Mouse (Mus musculus) forebrain, embryonic 15.5 days (tissue): ENCODE results near the gene Il10. TPM values are rescaled to one million over a fixed set of nuclear protein-coding genes. Genes with fewer than 3 reads are reported as not detected.
"Not testable (repeated sequence)": the region's sequence is repeated elsewhere in the genome, so short reads cannot be mapped to it uniquely, and the experiment has no call there.

Experiments used
- ATAC-seq: fragments of 200-750 bp; cut with Nextera tagmentation; replicated peaks from 2 replicates; pipeline ENCODE4 v1.8.0; 2017; ENCODE audit warnings: mild to moderate bottlenecking, moderate TSS enrichment, moderate library complexity
- H3K27ac ChIP-seq: fragments of 300-500 bp; sonication (generic); replicated peaks from 2 replicates; pipeline ENCODE4 v1.5.1; 2015; ENCODE audit warnings: mild to moderate bottlenecking, inconsistent platforms
- H3K27me3 ChIP-seq: fragments of 300-500 bp; sonication (generic); 2 replicates; pipeline ENCODE4 v1.6.1; 2015; ENCODE audit warnings: inconsistent platforms
- H3K36me3 ChIP-seq: fragments of 300-500 bp; sonication (generic); 2 replicates; pipeline ENCODE4 v1.6.1; 2015; ENCODE audit warnings: mild to moderate bottlenecking, inconsistent platforms
- H3K4me1 ChIP-seq: fragments of 300-500 bp; sonication (generic); 2 replicates; pipeline ENCODE4 v1.6.1; 2015; ENCODE audit warnings: inconsistent platforms
- H3K4me2 ChIP-seq: fragments of 300-500 bp; sonication (generic); replicated peaks from 2 replicates; pipeline ENCODE4 v1.6.1; 2015; ENCODE audit warnings: mild to moderate bottlenecking, inconsistent platforms
- H3K4me3 ChIP-seq: fragments of 300-500 bp; sonication (generic); 2 replicates; pipeline ENCODE4 v1.5.1; 2015; ENCODE audit warnings: mild to moderate bottlenecking, inconsistent platforms
- H3K9ac ChIP-seq: fragments of 300-500 bp; sonication (generic); replicated peaks from 2 replicates; pipeline ENCODE4 v1.6.1; 2015; ENCODE audit warnings: mild to moderate bottlenecking, inconsistent platforms
- H3K9me3 ChIP-seq: fragments of 300-500 bp; sonication (generic); 2 replicates; pipeline ENCODE4 v1.6.1; 2016; ENCODE audit warnings: inconsistent platforms
- WGBS: fragments of 180-500 bp; shearing (Covaris S2); methylation state at CpG from one replicate; pipeline ENCODE4 v1.1.7; 2015; ENCODE audit warnings: mixed read lengths; 5-methylcytosine and 5-hydroxymethylcytosine counted together
- polyA plus RNA-seq: library from polyadenylated mRNA; unstranded; fragments of >200 nt; fragmentation: Nextera tagmentation; extraction: Ambion mirVana; gene quantifications from 2 replicates; pipeline ENCODE4 v1.2.1, GENCODE M21; 2015

The Il10 gene
- polyA plus RNA-seq, 1 experiment from 2014 or later: not detected

- H3K4me2 ChIP-seq: no peak overlapping the region
Observed at GRCm38 (mm10) chr1:131021900-131022590, 2.4 kb downstream of the Il10 start.

GRCm38 (mm10) chr1:131022591-131023249 is 3.1 kb downstream of the Il10 start:
- H3K36me3 ChIP-seq: no peaks in the 10 kb centered on the region
- WGBS: 73% methylated on average over 5 of the region's 5 CpGs
- no peak overlapping the region for H3K4me3 ChIP-seq
- no peak for ATAC-seq
- no peak overlapping the region for H3K9ac ChIP-seq
- H3K27me3 ChIP-seq: no peaks in the 10 kb centered on the region
- H3K4me1 ChIP-seq: no peaks in the 10 kb centered on the region
- H3K27ac ChIP-seq: no peak overlapping the region
- H3K9me3 ChIP-seq: no peaks in the 10 kb centered on the region
- H3K4me2 ChIP-seq: no peak overlapping the region

More at GRCm38 (mm10) chr1:131021900-131022590, 2.4 kb downstream of the Il10 start:
- 80% methylated on average over 11 of the region's 11 CpGs for WGBS
- Histone ChIP-seq H3K4me1 (no peaks in the 10 kb centered on the region), H3K36me3 (no peaks in the 10 kb centered on the region), H3K4me3 (no peak overlapping the region), H3K27ac (no peak overlapping the region), H3K9ac (no peak overlapping the region), H3K9me3 (no peaks in the 10 kb centered on the region), H3K27me3 (no peaks in the 10 kb centered on the region)
- ATAC-seq: no peak

- H3K27me3 ChIP-seq, H3K9me3 ChIP-seq, H3K4me3 ChIP-seq, ATAC-seq, H3K36me3 ChIP-seq, H3K4me2 ChIP-seq, H3K9ac ChIP-seq, H3K4me1 ChIP-seq, H3K27ac ChIP-seq: not testable (repeated sequence)
- WGBS: 90% methylated on average over 4 of the region's 4 CpGs
Observed at GRCm38 (mm10) chr1:131023250-131023858, 3.7 kb downstream of the Il10 start.

GRCm38 (mm10) chr1:131024900-131025842 is 5.5 kb downstream of the Il10 start:
- H3K36me3 ChIP-seq: no peaks in the 10 kb centered on the region
- no peaks in the 10 kb centered on the region for H3K9me3 ChIP-seq
- ATAC-seq: no peak
- no peak overlapping the region for H3K9ac ChIP-seq
- no peaks in the 10 kb centered on the region for H3K27me3 ChIP-seq
- H3K4me2 ChIP-seq: no peak overlapping the region
- WGBS: 78% methylated on average over 8 of the region's 8 CpGs
- no peaks in the 10 kb centered on the region for H3K4me1 ChIP-seq
- no peak overlapping the region for H3K27ac ChIP-seq
- H3K4me3 ChIP-seq: no peak overlapping the region

- H3K4me1 ChIP-seq: no peaks in the 10 kb centered on the region
- H3K4me3 ChIP-seq: no peak overlapping the region
- no peak for ATAC-seq
- WGBS: 85% methylated on average over 4 of the region's 4 CpGs
- no peaks in the 10 kb centered on the region for H3K9me3 ChIP-seq
- no peaks in the 10 kb centered on the region for H3K36me3 ChIP-seq
- H3K4me2 ChIP-seq: no peak overlapping the region
- no peaks in the 10 kb centered on the region for H3K27me3 ChIP-seq
- no peak overlapping the region for H3K27ac ChIP-seq
- H3K9ac ChIP-seq: no peak overlapping the region
Observed at GRCm38 (mm10) chr1:131025843-131026190, 6.2 kb downstream of the Il10 start.

- Histone ChIP-seq H3K27me3 (no peaks in the 10 kb centered on the region), H3K27ac (no peak overlapping the region), H3K4me2 (no peak overlapping the region), H3K4me3 (no peak overlapping the region), H3K9ac (no peak overlapping the region), H3K9me3 (no peaks in the 10 kb centered on the region), H3K36me3 (no peaks in the 10 kb centered on the region), H3K4me1 (no peaks in the 10 kb centered on the region)
- no peak for ATAC-seq
- 91% methylated on average over 3 of the region's 3 CpGs for WGBS
Observed at GRCm38 (mm10) chr1:131029215-131029614, 9.6 kb downstream of the Il10 start.

GRCm38 (mm10) chr1:131030261-131030660 is 10.6 kb downstream of the Il10 start:
- Histone ChIP-seq H3K4me2 (no peak overlapping the region), H3K4me1 (no peaks in the 10 kb centered on the region), H3K9ac (no peak overlapping the region), H3K4me3 (no peak overlapping the region), H3K27ac (no peak overlapping the region), H3K27me3 (no peaks in the 10 kb centered on the region), H3K9me3 (no peaks in the 10 kb centered on the region), H3K36me3 (no peaks in the 10 kb centered on the region)
- 42% methylated on average over 7 of the region's 7 CpGs for WGBS
- ATAC-seq: 0 out of 2 replicates have a peak, but pooled peaks have one; percentile 11

GRCm38 (mm10) chr1:131031267-131031666 is 11.6 kb downstream of the Il10 start:
- ATAC-seq: no peak
- H3K4me2 ChIP-seq: no peak overlapping the region
- no peak overlapping the region for H3K27ac ChIP-seq
- no peaks in the 10 kb centered on the region for H3K4me1 ChIP-seq
- H3K9me3 ChIP-seq: no peaks in the 10 kb centered on the region
- WGBS: 62% methylated on average over 3 of the region's 3 CpGs
- H3K4me3 ChIP-seq: no peak overlapping the region
- no peaks in the 10 kb centered on the region for H3K36me3 ChIP-seq
- H3K27me3 ChIP-seq: no peaks in the 10 kb centered on the region
- no peak overlapping the region for H3K9ac ChIP-seq

GRCm38 (mm10) chr1:131038001-131038400 is 18.4 kb downstream of the Il10 start:
- no peak for ATAC-seq
- no peaks in the 10 kb centered on the region for H3K36me3 ChIP-seq
- no peaks in the 10 kb centered on the region for H3K27me3 ChIP-seq
- 92% methylated on average over 5 of the region's 5 CpGs for whole genome bisulfite sequencing
- H3K9me3 ChIP-seq: no peaks in the 10 kb centered on the region
- no peak overlapping the region for H3K9ac ChIP-seq
- no peak overlapping the region for H3K27ac ChIP-seq
- H3K4me2 ChIP-seq: no peak overlapping the region
- no peaks in the 10 kb centered on the region for H3K4me1 ChIP-seq
- H3K4me3 ChIP-seq: no peak overlapping the region

- H3K4me3 ChIP-seq: no peak overlapping the region
- no peak overlapping the region for H3K27ac ChIP-seq
- no peaks in the 10 kb centered on the region for H3K4me1 ChIP-seq
- H3K9ac ChIP-seq: no peak overlapping the region
- no peaks in the 10 kb centered on the region for H3K27me3 ChIP-seq
- no peak overlapping the region for H3K4me2 ChIP-seq
- H3K9me3 ChIP-seq: no peaks in the 10 kb centered on the region
- 90% methylated on average over 10 of the region's 10 CpGs for WGBS
- no peak for ATAC-seq
- no peaks in the 10 kb centered on the region for H3K36me3 ChIP-seq
Observed at GRCm38 (mm10) chr1:131038415-131039017, 18.9 kb downstream of the Il10 start.

GRCm38 (mm10) chr1:131039479-131039878 is 19.8 kb downstream of the Il10 start:
- Histone ChIP-seq H3K27me3 (no peaks in the 10 kb centered on the region), H3K4me3 (no peak overlapping the region), H3K9ac (no peak overlapping the region), H3K4me2 (no peak overlapping the region), H3K36me3 (no peaks in the 10 kb centered on the region), H3K4me1 (no peaks in the 10 kb centered on the region), H3K27ac (no peak overlapping the region), H3K9me3 (no peaks in the 10 kb centered on the region)
- WGBS: 93% methylated on average over 5 of the region's 5 CpGs
- ATAC-seq: no peak
